Mouse (Mus musculus) MEL (cell line): Measurements from ENCODE around the gene Tmem231. TPM values are rescaled to one million over a fixed set of nuclear protein-coding genes. Genes with fewer than 3 reads are reported as not detected.

Experiments used
- DNase-seq: peaks from one replicate; pipeline ENCODE4 v3.0.0; 2011; ENCODE audit warnings: low read depth, low spot score
- H3K27ac ChIP-seq: 2 replicates; pipeline ENCODE4 v1.5.1; 2012; ENCODE audit warnings: low read depth, mild to moderate bottlenecking, control low read depth, low read length, moderate library complexity; ENCODE audit not compliant: control insufficient read depth
- H3K27me3 ChIP-seq, 2 experiments: fragments of 150-350 bp in 1 of 2; sonication (generic) in 1 of 2; 2 replicates each; pipeline ENCODE4 v1.6.1; 2012; ENCODE audit warnings: low read length in 2 of 2, mild to moderate bottlenecking in 2 of 2, improper control_type of control experiment in 1 of 2, moderate library complexity in 1 of 2; ENCODE audit not compliant: insufficient read depth in 2 of 2, control insufficient read depth in 1 of 2
- H3K36me3 ChIP-seq, 2 experiments: 2 replicates each; pipeline ENCODE4 v1.6.1; 2012 to 2014; ENCODE audit warnings: low read length in 2 of 2, improper control_type of control experiment in 1 of 2, inconsistent platforms in 1 of 2, mild to moderate bottlenecking in 1 of 2; ENCODE audit not compliant: insufficient read depth in 2 of 2, control insufficient read depth in 1 of 2
- H3K4me1 ChIP-seq, 2 experiments: fragments of 150-350 bp in 1 of 2; sonication (generic) in 1 of 2; 2 replicates each; pipeline ENCODE4 v1.6.1; 2012; ENCODE audit warnings: low read length in 2 of 2, improper control_type of control experiment in 1 of 2, mild to moderate bottlenecking in 1 of 2; ENCODE audit not compliant: insufficient read depth in 2 of 2, control insufficient read depth in 1 of 2
- H3K4me3 ChIP-seq, 2 experiments: fragments of 150-350 bp in 1 of 2; sonication (generic) in 1 of 2; 2 replicates each; pipeline ENCODE4 v1.5.1; 2012; ENCODE audit warnings: low read depth in 2 of 2, low read length in 2 of 2, mild to moderate bottlenecking in 2 of 2, moderate library complexity in 2 of 2, control low read depth in 1 of 2, improper control_type of control experiment in 1 of 2; ENCODE audit not compliant: control insufficient read depth in 1 of 2, insufficient read depth in 1 of 2
- H3K79me2 ChIP-seq: 2 replicates; pipeline ENCODE4 v1.6.1; 2012; ENCODE audit warnings: mild to moderate bottlenecking, low read length, moderate library complexity; ENCODE audit not compliant: control insufficient read depth, poor library complexity, insufficient read depth
- H3K9ac ChIP-seq: 2 replicates; pipeline ENCODE4 v1.6.1; 2012; ENCODE audit warnings: low read depth, mild to moderate bottlenecking, control low read depth, low read length, moderate library complexity; ENCODE audit not compliant: control insufficient read depth, poor library complexity, severe bottlenecking
- H3K9me3 ChIP-seq: fragments of 150-350 bp; sonication (generic); replicated peaks from 2 replicates; pipeline ENCODE4 v1.6.1; 2012; ENCODE audit warnings: mild to moderate bottlenecking, low read length, improper control_type of control experiment, moderate library complexity; ENCODE audit not compliant: insufficient read depth
- BHLHE40 ChIP-seq: IDR thresholded peaks from 2 replicates; pipeline ENCODE4 v1.6.1; 2012; ENCODE audit warnings: low read depth, mild to moderate bottlenecking, inconsistent platforms, low read length, improper control_type of control experiment, borderline replicate concordance
- CTCF ChIP-seq, 3 experiments: IDR thresholded peaks in 2 of 3; conservative IDR thresholded peaks in 1 of 3; 2 replicates each; pipeline ENCODE4 v1.5.1; 2011 to 2012; ENCODE audit warnings: low read length in 3 of 3, low read depth in 2 of 3, mild to moderate bottlenecking in 2 of 3, improper control_type of control experiment in 1 of 3, inconsistent platforms in 1 of 3, mixed read lengths in 1 of 3, moderate library complexity in 1 of 3; ENCODE audit not compliant: control insufficient read depth in 1 of 3, insufficient read depth in 1 of 3, poor library complexity in 1 of 3, severe bottlenecking in 1 of 3
- E2F4 ChIP-seq: IDR thresholded peaks from 2 replicates; pipeline ENCODE4 v1.6.1; 2011; ENCODE audit warnings: low read depth, low read length, improper control_type of control experiment, borderline replicate concordance
- ETS1 ChIP-seq: IDR thresholded peaks from 2 replicates; pipeline ENCODE4 v1.6.1; 2012; ENCODE audit warnings: low read depth, mild to moderate bottlenecking, inconsistent platforms, low read length, improper control_type of control experiment, moderate library complexity
- HCFC1 ChIP-seq: IDR thresholded peaks from 2 replicates; pipeline ENCODE4 v1.6.1; 2012; ENCODE audit warnings: low read depth, mild to moderate bottlenecking, inconsistent platforms, low read length, improper control_type of control experiment, moderate library complexity
- JUND ChIP-seq: IDR thresholded peaks from 2 replicates; pipeline ENCODE4 v1.6.1; 2011; ENCODE audit warnings: low read depth, mild to moderate bottlenecking, improper control_type of control experiment, low read length
- KAT2A ChIP-seq: conservative IDR thresholded peaks from 2 replicates; pipeline ENCODE4 v1.6.1; 2012; ENCODE audit warnings: low read depth, low read length, improper control_type of control experiment, inconsistent platforms
- MAFK ChIP-seq: IDR thresholded peaks from 2 replicates; pipeline ENCODE4 v1.6.1; 2011; ENCODE audit warnings: low read depth, mild to moderate bottlenecking, low read length, improper control_type of control experiment, borderline replicate concordance
- MAX ChIP-seq: IDR thresholded peaks from 2 replicates; pipeline ENCODE4 v1.6.1; 2011; ENCODE audit warnings: low read length, improper control_type of control experiment
- MEF2A ChIP-seq: IDR thresholded peaks from 2 replicates; pipeline ENCODE4 v1.6.1; 2014; ENCODE audit warnings: low read depth, mild to moderate bottlenecking, inconsistent platforms, low read length, improper control_type of control experiment; ENCODE audit not compliant: poor library complexity, insufficient replicate concordance, severe bottlenecking; ENCODE audit errors: extremely low read depth
- MXI1 ChIP-seq: IDR thresholded peaks from 2 replicates; pipeline ENCODE4 v1.6.1; 2011; ENCODE audit warnings: mild to moderate bottlenecking, low read depth, low read length, improper control_type of control experiment
- MYB ChIP-seq: IDR thresholded peaks from 2 replicates; pipeline ENCODE4 v1.6.1; 2011; ENCODE audit warnings: mild to moderate bottlenecking, low read depth, low read length, improper control_type of control experiment
- MYC ChIP-seq: IDR thresholded peaks from 2 replicates; pipeline ENCODE4 v1.6.1; 2011; ENCODE audit warnings: low read depth, mild to moderate bottlenecking, low read length, improper control_type of control experiment, moderate library complexity
- NRF1 ChIP-seq: IDR thresholded peaks from 2 replicates; pipeline ENCODE4 v1.6.1; 2014; ENCODE audit warnings: low read depth, mild to moderate bottlenecking, inconsistent platforms, low read length, improper control_type of control experiment, moderate library complexity; ENCODE audit not compliant: poor library complexity, insufficient read depth, severe bottlenecking
- POLR2A ChIP-seq, 2 experiments: IDR thresholded peaks; 2 replicates each; pipeline ENCODE4 v1.6.1; 2011 to 2012; ENCODE audit warnings: low read length in 2 of 2, mild to moderate bottlenecking in 2 of 2, control low read depth in 1 of 2, improper control_type of control experiment in 1 of 2, low read depth in 1 of 2, moderate library complexity in 1 of 2; ENCODE audit not compliant: control insufficient read depth in 1 of 2, insufficient read depth in 1 of 2, poor library complexity in 1 of 2
- POLR2AphosphoS5 ChIP-seq: IDR thresholded peaks from 2 replicates; pipeline ENCODE4 v1.6.1; 2012; ENCODE audit warnings: low read depth, borderline replicate concordance, mild to moderate bottlenecking, inconsistent platforms, low read length, moderate library complexity, mixed read lengths
- RAD21 ChIP-seq: IDR thresholded peaks from 2 replicates; pipeline ENCODE4 v1.6.1; 2011; ENCODE audit warnings: mild to moderate bottlenecking, low read depth, low read length, improper control_type of control experiment
- SIN3A ChIP-seq: IDR thresholded peaks from 2 replicates; pipeline ENCODE4 v1.6.1; 2012; ENCODE audit warnings: low read length, improper control_type of control experiment, inconsistent platforms
- TAL1 ChIP-seq: IDR thresholded peaks from 2 replicates; pipeline ENCODE4 v1.6.1; 2012; ENCODE audit warnings: mild to moderate bottlenecking, inconsistent platforms, low read length, moderate library complexity, mixed read lengths
- TBP ChIP-seq: IDR thresholded peaks from 2 replicates; pipeline ENCODE4 v1.8.0; 2011; ENCODE audit warnings: low read depth, low read length, improper control_type of control experiment
- ZKSCAN1 ChIP-seq: IDR thresholded peaks from 2 replicates; pipeline ENCODE4 v1.6.1; 2012; ENCODE audit warnings: low read depth, mild to moderate bottlenecking, inconsistent platforms, low read length, improper control_type of control experiment, moderate library complexity
- ZMIZ1 ChIP-seq: IDR thresholded peaks from 2 replicates; pipeline ENCODE4 v1.6.1; 2012; ENCODE audit warnings: low read depth, mild to moderate bottlenecking, inconsistent platforms, low read length, improper control_type of control experiment, moderate library complexity
- ZNF384 ChIP-seq: IDR thresholded peaks from 2 replicates; pipeline ENCODE4 v1.6.1; 2012; ENCODE audit warnings: low read depth, mild to moderate bottlenecking, inconsistent platforms, low read length, improper control_type of control experiment
- polyA plus RNA-seq, 2 experiments: library from polyadenylated mRNA; stranded (reverse) in 1 of 2; unstranded in 1 of 2; fragments of >175 nt in 1 of 2; fragments of >200 nt in 1 of 2; gene quantifications; 2 replicates each; pipeline versions ENCODE4 v1.2.1 to v1.2.4; 2012; ENCODE audit warnings: low replicate concordance in 2 of 2, low read depth in 1 of 2; ENCODE audit not compliant: insufficient read length in 2 of 2, insufficient read depth in 1 of 2, missing spikeins in 1 of 2
- total RNA-seq: library from RNA; depleted of rRNA; stranded (reverse); fragments of 300-350 nt; gene quantifications from 2 replicates; pipeline ENCODE4 v1.2.3, GENCODE M21; 2012

Gene Tmem231
- total and polyA plus RNA-seq, 3 experiments = 0.85 to 2.5 TPM; not detected in 1

- no peak for TF ChIP-seq CTCF (IDR thresholded peaks at IDR 0.05 in 2 of 3, conservative IDR thresholded peaks at IDR 0.05 in 1 of 3; ENCODE audit: control insufficient read depth in 1 of 3, insufficient read depth in 1 of 3, low read depth in 2 of 3, low read length in 3 of 3, poor library complexity in 1 of 3, severe bottlenecking in 1 of 3)
- TF ChIP-seq MXI1 = 0 out of 2 replicates have a peak, but pooled peaks have one; percentile 21
- no peak for TF ChIP-seq MAX
- TF ChIP-seq SIN3A = peak; percentile 51
- 0 out of 2 replicates have a peak, but pooled peaks have one; percentile 22 for TF ChIP-seq BHLHE40
- no peak for TF ChIP-seq RAD21
These were observed 62.4 kb downstream of the Tmem231 start (continued) for GRCm38 (mm10) chr8:111871278-111871677.

GRCm38 (mm10) chr8:111870379-111870778 is 63.3 kb downstream of the Tmem231 start:
- no peak overlapping the region for H3K27ac ChIP-seq
- no peak for TF ChIP-seq JUND
- 0 out of 2 replicates have a peak, but pooled peaks have one; percentile 15 for TF ChIP-seq ETS1
- TF ChIP-seq NRF1 = no peak
- no peak for TF ChIP-seq ZKSCAN1
- TF ChIP-seq ZNF384 = peak; percentile 79
- TF ChIP-seq KAT2A = no peak
- no peak for TF ChIP-seq MEF2A
- no peaks in the 10 kb centered on the region for H3K9me3 ChIP-seq
- no peak overlapping the region for H3K4me3 ChIP-seq
- H3K9ac ChIP-seq = no peak overlapping the region
- no peaks in the 10 kb centered on the region for H3K79me2 ChIP-seq
- peaks cover 4 to 17% of the 10 kb centered on the region in 2 experiments; a peak in 3 of 4 replicates for H3K4me1 ChIP-seq
- H3K36me3 ChIP-seq = peaks cover 0 to 10% of the 10 kb centered on the region in 2 experiments; a peak in 2 of 4 replicates
- H3K27me3 ChIP-seq = no peaks in the 10 kb centered on the region
- peak; percentile 64 for DNase-seq

DNA sequence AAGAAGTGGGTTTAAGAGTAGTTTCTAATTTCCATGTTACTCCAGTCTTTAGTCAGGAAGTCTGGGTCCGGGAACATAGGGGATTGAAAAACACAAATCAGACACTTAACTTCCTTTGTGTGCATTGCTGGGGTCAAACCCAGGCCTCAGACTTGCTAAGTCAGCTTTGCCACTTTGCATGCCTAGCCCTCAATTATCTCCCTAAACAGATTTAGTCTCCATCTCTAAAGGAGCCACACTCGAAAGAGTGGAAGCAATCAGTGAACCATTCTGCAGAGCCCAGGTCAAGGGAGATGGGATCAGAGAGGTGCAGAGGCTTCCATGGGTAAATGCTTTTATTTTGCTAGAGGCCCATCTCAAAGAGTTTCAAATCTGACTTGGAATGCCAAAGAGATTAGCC is 65.0 kb downstream of the Tmem231 start:
- Histone ChIP-seq H3K79me2 (no peaks in the 10 kb centered on the region), H3K27me3 (no peaks in the 10 kb centered on the region), H3K27ac (no peak overlapping the region), H3K9me3 (no peaks in the 10 kb centered on the region), H3K36me3 (peaks cover 0 to 10% of the 10 kb centered on the region in 2 experiments; a peak in 2 of 4 replicates), H3K9ac (no peak overlapping the region), H3K4me1 (peaks cover 4 to 14% of the 10 kb centered on the region in 2 experiments; a peak in 3 of 4 replicates), H3K4me3 (no peak overlapping the region)
- no peak for DNase-seq
- TF ChIP-seq POLR2AphosphoS5 = no peak
- TF ChIP-seq TBP = no peak
- TF ChIP-seq BHLHE40 = no peak
- no peak for TF ChIP-seq CTCF (IDR thresholded peaks at IDR 0.05 in 2 of 3, conservative IDR thresholded peaks at IDR 0.05 in 1 of 3; ENCODE audit: control insufficient read depth in 1 of 3, insufficient read depth in 1 of 3, low read depth in 2 of 3, low read length in 3 of 3, poor library complexity in 1 of 3, severe bottlenecking in 1 of 3)
- TF ChIP-seq POLR2A (IDR thresholded peaks at IDR 0.05; ENCODE audit: control insufficient read depth in 1 of 2, insufficient read depth in 1 of 2, low read depth in 1 of 2, low read length in 2 of 2, poor library complexity in 1 of 2) = no peak
- TF ChIP-seq ZMIZ1 = no peak
- TF ChIP-seq TAL1 = no peak
- no peak for TF ChIP-seq ZNF384
- TF ChIP-seq JUND = no peak
- TF ChIP-seq HCFC1 = no peak
- TF ChIP-seq NRF1 = no peak
- TF ChIP-seq MYC = no peak
- no peak for TF ChIP-seq MAFK
- no peak for TF ChIP-seq ETS1
- TF ChIP-seq MEF2A = no peak
- TF ChIP-seq MYB = no peak
- no peak for TF ChIP-seq E2F4
